Mouse (Mus musculus) Patski (cell line): Measurements from ENCODE around the gene Insl3. TPM values are rescaled to one million over a fixed set of nuclear protein-coding genes. Genes with fewer than 3 reads are reported as not detected.
"Not testable (repeated sequence)": the region's sequence is repeated elsewhere in the genome, so short reads cannot be mapped to it uniquely, and the experiment has no call there.

ENCODE experiments used
- ATAC-seq: fragments of 100-300 bp; one replicate; pipeline ENCODE4 v1.8.0; 2021
- CTCF ChIA-PET: fragments of 350-600 bp; sonication (Branson Sonifier 250); formaldehyde crosslinking; loops from one replicate; lab custom pipeline; 2022; ENCODE audit warnings: inconsistent platforms; lab: Charles Lee
- POLR2A ChIA-PET: fragments of 350-600 bp; sonication (Branson Sonifier 250); formaldehyde crosslinking; loops from one replicate; lab custom pipeline; 2022; ENCODE audit warnings: antibody characterized with exemption, inconsistent platforms; lab: Charles Lee
- DNase-seq: peaks from one replicate; pipeline ENCODE4 v3.0.0-alpha.2; 2011; ENCODE audit warnings: low read depth, low spot score
- H3K27me3 ChIP-seq: fragments of 371-371 bp; one replicate; pipeline ENCODE4 v1.5.1; 2021
- CTCF ChIP-seq: fragments of 100-300 bp; IDR thresholded peaks from one replicate; pipeline ENCODE4 v1.5.1; 2021
- in situ Hi-C: fragments of 300-500 bp; cut with MboI; formaldehyde crosslinking; loops from 3 replicates; pipeline ENCODE4 v1.11.1; 2018; ENCODE audit warnings: low pct_unique_long_range_greater_than_20kb, mixed read lengths
- polyA plus RNA-seq: library from polyadenylated mRNA; unstranded; gene quantifications from one replicate; pipeline ENCODE4 v1.2.3, GENCODE M21; 2021

The Insl3 gene
- polyA plus RNA-seq, 1 experiment from 2014 or later = 8.8 TPM

- DNase-seq = no peak
- in situ Hi-C loops = no loop called here
- ATAC-seq = no peak
- no peak for TF ChIP-seq CTCF
- CTCF ChIA-PET = no interaction called here
- POLR2A ChIA-PET = no interaction called here
- H3K27me3 ChIP-seq = no peaks in the 10 kb centered on the region
Observed at GRCm38 (mm10) chr8:71723047-71723551, 34.1 kb downstream of the Insl3 start.

DNA sequence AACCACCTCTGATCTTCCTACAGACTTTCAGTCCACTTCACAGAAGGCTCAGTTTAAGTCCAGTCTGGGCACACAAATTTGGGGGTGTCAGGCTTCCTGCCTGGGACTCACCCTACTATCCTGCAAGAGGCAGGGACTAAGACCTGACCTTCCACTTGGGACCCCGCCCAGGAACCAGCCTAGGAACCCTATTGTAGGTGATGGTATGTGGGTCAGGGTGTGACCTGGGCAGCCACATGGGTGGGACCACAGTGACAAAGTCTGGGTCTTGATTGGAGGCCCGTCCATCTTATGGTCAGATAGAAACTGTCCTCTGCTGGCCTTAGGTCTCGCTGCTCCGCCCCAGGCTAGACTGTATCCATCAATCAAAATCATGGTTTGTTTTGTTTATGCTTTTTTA is 35.4 kb downstream of the Insl3 start:
- DNase-seq = no peak
- no peak for ATAC-seq
- H3K27me3 ChIP-seq = no peaks in the 10 kb centered on the region
- no peak for TF ChIP-seq CTCF
- in situ Hi-C loops = no loop called here
- CTCF ChIA-PET = no interaction called here
- POLR2A ChIA-PET = no interaction called here

DNA sequence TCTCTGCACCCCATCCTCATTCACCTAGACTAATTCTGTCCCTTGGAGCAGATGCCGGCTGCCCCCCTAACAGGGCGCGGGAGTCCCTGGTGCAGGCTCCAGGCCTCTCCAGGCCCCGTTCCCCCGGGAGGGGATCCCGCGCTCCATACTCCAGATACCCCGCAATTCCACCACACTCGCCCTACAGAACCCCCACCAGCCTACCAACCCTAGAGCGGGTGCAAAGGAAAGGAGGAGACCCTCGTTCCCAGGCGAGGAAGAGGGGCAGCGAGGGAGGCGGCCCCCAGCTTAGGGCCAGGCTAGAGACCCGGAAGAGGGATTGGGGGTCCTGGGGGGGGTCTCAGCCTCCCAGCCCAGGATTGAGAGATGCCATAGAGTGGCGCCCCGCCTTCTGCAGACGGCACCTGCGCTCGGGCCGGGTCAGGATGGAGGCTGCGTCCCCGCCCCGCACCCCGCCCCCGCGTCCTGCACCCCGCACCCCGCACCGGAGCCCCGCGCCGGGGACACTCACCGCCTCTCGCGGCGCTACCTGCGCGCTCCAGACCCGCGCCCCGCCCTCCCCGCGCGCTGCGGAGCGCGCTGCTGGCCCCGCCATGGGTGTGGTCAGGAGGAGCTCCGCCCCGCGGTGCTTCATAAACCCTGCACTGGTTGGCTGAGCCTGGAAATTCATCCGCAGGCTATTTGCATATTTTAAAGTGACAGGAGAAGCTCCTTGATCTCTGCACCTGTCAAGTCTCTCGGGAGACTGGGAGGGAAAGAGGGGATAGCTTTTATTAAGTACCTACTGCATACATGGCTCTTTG is 36.3 kb downstream of the Insl3 start, which contains the start of gene Fcho1:
Gene Fcho1, minus strand, starts transcription at position 595 of the 803 bp plus-strand sequence.
- ATAC-seq (peak; percentile 77), DNase-seq (peak; percentile 24)
- ChIA-PET POLR2A (interaction anchor here (0.8 kb wide), 1 partner anchor 12 kb away, joined by 3 read pairs; no protein-coding TSS in a partner anchor), CTCF (no interaction called here)
- in situ Hi-C loops = no loop called here
- no peaks in the 10 kb centered on the region for H3K27me3 ChIP-seq
- TF ChIP-seq CTCF = no peak

GRCm38 (mm10) chr8:71728240-71728785 is 39.3 kb downstream of the Insl3 start:
- DNase-seq (no peak), ATAC-seq (no peak)
- in situ Hi-C loops = no loop called here
- TF ChIP-seq CTCF = no peak
- CTCF ChIA-PET = interaction anchor here (1.9 kb wide), 1 partner anchor 19 kb away, joined by 5 read pairs; no protein-coding TSS in a partner anchor
- H3K27me3 ChIP-seq = no peaks in the 10 kb centered on the region
- POLR2A ChIA-PET = no interaction called here

DNA sequence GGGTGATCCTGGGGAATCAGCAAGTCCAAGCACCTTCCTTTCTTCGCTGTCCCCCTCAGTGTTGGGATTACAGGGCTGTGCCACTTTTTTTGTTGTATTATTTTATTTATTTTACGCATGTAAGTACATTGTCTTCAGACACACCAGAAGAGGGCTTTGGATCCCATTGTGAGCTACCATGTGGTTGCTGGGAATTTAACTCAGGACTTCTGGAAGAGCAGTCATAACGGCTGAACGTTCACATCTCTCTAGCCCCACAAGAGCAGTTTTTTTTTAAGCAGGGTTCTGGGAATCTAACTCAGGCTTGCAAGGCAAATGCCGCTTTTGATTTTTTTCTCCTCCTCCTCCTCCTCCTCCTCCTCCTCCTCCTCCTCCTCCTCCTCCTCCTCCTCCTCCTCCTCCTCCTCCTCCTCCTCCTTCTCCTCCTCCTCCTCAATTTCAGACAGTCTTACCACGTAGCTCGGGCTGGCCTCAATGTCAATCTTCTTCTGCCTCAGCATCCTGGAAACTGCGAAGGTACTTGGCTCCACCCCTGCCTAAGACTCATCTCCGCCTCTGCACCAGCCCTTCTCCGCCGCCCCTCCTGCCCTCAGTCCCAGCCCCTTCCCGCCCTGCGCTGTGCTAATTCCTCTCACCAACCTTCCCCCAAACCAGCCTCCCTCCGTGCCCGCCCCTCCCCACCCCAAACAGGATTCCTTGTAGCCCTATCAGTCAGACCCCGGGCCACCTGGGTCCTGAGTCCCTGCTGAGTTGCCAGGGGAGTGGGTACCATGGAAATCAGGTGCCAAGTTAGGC is 40.0 kb downstream of the Insl3 start:
- in situ Hi-C loops = no loop called here
- DNase-seq = no peak
- CTCF ChIA-PET = interaction anchor here (1.9 kb wide), 1 partner anchor 20 kb away, joined by 5 read pairs; no protein-coding TSS in a partner anchor
- no peak for ATAC-seq
- H3K27me3 ChIP-seq = no peaks in the 10 kb centered on the region
- no peak for TF ChIP-seq CTCF
- POLR2A ChIA-PET = no interaction called here

GRCm38 (mm10) chr8:71731652-71732230 is 42.7 kb downstream of the Insl3 start:
- ChIA-PET CTCF (interaction anchor here (1.1 to 1.8 kb wide), 4 partner anchors 14 to 23 kb away, joined by 3 to 9 read pairs (median 4); no protein-coding TSS in a partner anchor), POLR2A (no interaction called here)
- in situ Hi-C loops = no loop called here
- peak; percentile 50 for ATAC-seq
- DNase-seq = no peak
- TF ChIP-seq CTCF = no peak
- H3K27me3 ChIP-seq = no peaks in the 10 kb centered on the region

DNA sequence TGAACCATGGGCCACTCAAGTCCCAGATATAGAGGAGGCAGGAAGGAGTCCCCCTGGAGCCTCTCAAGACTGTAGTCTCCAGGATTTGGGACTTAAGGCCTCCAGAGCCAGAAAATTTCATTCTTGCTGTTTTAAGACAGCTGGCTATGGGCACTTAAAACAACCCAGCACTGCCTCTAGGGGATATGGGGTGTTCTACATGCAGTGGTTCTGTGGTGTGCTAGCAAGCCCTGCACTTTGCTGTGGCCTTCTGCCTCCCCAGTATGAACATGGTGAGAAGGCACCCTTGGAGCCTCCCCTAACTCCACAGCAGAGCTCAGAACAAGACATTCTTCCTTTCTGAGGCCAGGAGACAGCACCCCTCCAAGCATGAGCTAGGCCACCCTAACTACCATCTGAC is 49.3 kb downstream of the Insl3 start:
- POLR2A ChIA-PET = interaction anchor here (0.6 kb wide), 1 partner anchor 45 kb away, joined by 3 read pairs; no protein-coding TSS in a partner anchor
- in situ Hi-C loops, DNase-seq, ATAC-seq, H3K27me3 ChIP-seq, CTCF ChIA-PET: not testable (repeated sequence)

Other genes starting within 250 kb of the Insl3 start
- 73.0 TPM for gene Abhd8, start 225.6 kb upstream of the Insl3 start, polyA plus RNA-seq
- 81.5 TPM for gene Mrpl34, start 224.3 kb upstream of the Insl3 start, polyA plus RNA-seq
- 67.8 TPM for gene Dda1, start 220.0 kb upstream of the Insl3 start, polyA plus RNA-seq
- 38.2 TPM for gene Ano8, start 203.3 kb upstream of the Insl3 start, polyA plus RNA-seq
- gene Gtpbp3, start 201.1 kb upstream of the Insl3 start, polyA plus RNA-seq = 44.1 TPM
- 0.21 TPM for gene Plvap, start 177.5 kb upstream of the Insl3 start, polyA plus RNA-seq
- 0.08 TPM for gene Ccdc194, start 163.5 kb upstream of the Insl3 start, polyA plus RNA-seq
- gene Bst2, start 151.8 kb upstream of the Insl3 start, polyA plus RNA-seq = 141 TPM
- 103 TPM for gene Mvb12a, start 146.3 kb upstream of the Insl3 start, polyA plus RNA-seq
- gene Tmem221, start 130.3 kb upstream of the Insl3 start, polyA plus RNA-seq = 3.4 TPM
- 0.85 TPM for gene Nxnl1, start 122.6 kb upstream of the Insl3 start, polyA plus RNA-seq
- gene Slc27a1, start 120.3 kb upstream of the Insl3 start, polyA plus RNA-seq = 40.9 TPM
- 127 TPM for gene Pgls, start 97.0 kb upstream of the Insl3 start, polyA plus RNA-seq
- 10.8 TPM for gene Fam129c, start 91.6 kb upstream of the Insl3 start, polyA plus RNA-seq
- 117 TPM for gene Colgalt1, start 78.2 kb upstream of the Insl3 start, polyA plus RNA-seq
- gene Unc13a, start 17.5 kb upstream of the Insl3 start, polyA plus RNA-seq = 2.5 TPM
- gene Jak3, start 12.9 kb upstream of the Insl3 start, polyA plus RNA-seq = 26.7 TPM
- 1.4 TPM for gene B3gnt3, start 12.6 kb downstream of the Insl3 start, polyA plus RNA-seq
- gene Fcho1, start 36.5 kb downstream of the Insl3 start, polyA plus RNA-seq = 5.6 TPM
- 0.99 TPM for gene Zfp709, start 192.8 kb downstream of the Insl3 start, polyA plus RNA-seq
- 3.0 TPM for gene Zfp882, start 219.4 kb downstream of the Insl3 start, polyA plus RNA-seq
- 26.0 TPM for gene Zfp617, start 219.4 kb downstream of the Insl3 start, polyA plus RNA-seq